Mouse (Mus musculus) embryonic facial prominence, embryonic 13.5 days (tissue): ENCODE results near the gene Pcbp1. TPM values are rescaled to one million over a fixed set of nuclear protein-coding genes. Genes with fewer than 3 reads are reported as not detected.

ENCODE experiments used
- ATAC-seq: fragments of 200-750 bp; cut with Nextera tagmentation; 2 replicates; pipeline ENCODE4 v1.8.0; 2017; ENCODE audit warnings: low read depth; ENCODE audit not compliant: insufficient number of reproducible peaks, insufficient read depth, low FRiP score, low TSS enrichment
- H3K27ac ChIP-seq: fragments of 300-500 bp; sonication (generic); 2 replicates; pipeline ENCODE4 v1.5.1; 2015; ENCODE audit warnings: moderate library complexity, mild to moderate bottlenecking, inconsistent platforms
- H3K27me3 ChIP-seq: fragments of 300-500 bp; sonication (generic); 2 replicates; pipeline ENCODE4 v1.6.1; 2015; ENCODE audit warnings: mild to moderate bottlenecking, inconsistent platforms
- H3K36me3 ChIP-seq: fragments of 300-500 bp; sonication (generic); 2 replicates; pipeline ENCODE4 v1.6.1; 2015; ENCODE audit warnings: mild to moderate bottlenecking, inconsistent platforms
- H3K4me1 ChIP-seq: fragments of 300-500 bp; sonication (generic); 2 replicates; pipeline ENCODE4 v1.6.1; 2015; ENCODE audit warnings: inconsistent platforms
- H3K4me2 ChIP-seq: fragments of 300-500 bp; sonication (generic); 2 replicates; pipeline ENCODE4 v1.6.1; 2015; ENCODE audit warnings: moderate library complexity, mild to moderate bottlenecking, inconsistent platforms
- H3K4me3 ChIP-seq: fragments of 300-500 bp; sonication (generic); 2 replicates; pipeline ENCODE4 v1.5.1; 2015; ENCODE audit warnings: mild to moderate bottlenecking, inconsistent platforms
- H3K9ac ChIP-seq: fragments of 300-500 bp; sonication (generic); 2 replicates; pipeline ENCODE4 v1.6.1; 2015; ENCODE audit warnings: mild to moderate bottlenecking, inconsistent platforms
- H3K9me3 ChIP-seq: fragments of 300-500 bp; sonication (generic); 2 replicates; pipeline ENCODE4 v1.6.1; 2016; ENCODE audit warnings: inconsistent platforms
- WGBS: fragments of 180-500 bp; shearing (Covaris S2); methylation state at CpG from one replicate; pipeline ENCODE4 v1.1.7; 2015; ENCODE audit warnings: mixed read lengths; 5-methylcytosine and 5-hydroxymethylcytosine counted together
- polyA plus RNA-seq: library from polyadenylated mRNA; unstranded; fragments of >200 nt; fragmentation: Nextera tagmentation; extraction: Ambion mirVana; gene quantifications from 2 replicates; pipeline ENCODE4 v1.2.1, GENCODE M21; 2015

Pcbp1 gene
- polyA plus RNA-seq, 1 experiment from 2014 or later, result 270 TPM

- H3K4me1 ChIP-seq, result peaks cover 16% of the 10 kb centered on the region
- H3K27ac ChIP-seq, result peak overlapping the region; percentile 97
- no peaks in the 10 kb centered on the region for H3K9me3 ChIP-seq
- H3K36me3 ChIP-seq, result no peaks in the 10 kb centered on the region
- peak overlapping the region; percentile 67 for H3K9ac ChIP-seq
- WGBS, result 13% methylated on average over 24 of the region's 24 CpGs
- H3K4me3 ChIP-seq, result peak overlapping the region; percentile 17; the same call in 1 of the 2 replicates
- no peaks in the 10 kb centered on the region for H3K27me3 ChIP-seq
- peak overlapping the region; percentile 48 for H3K4me2 ChIP-seq
- peak; percentile 90 for ATAC-seq
These were observed 38.6 kb downstream of the Pcbp1 start for GRCm38 (mm10) chr6:86487358-86488148.

GRCm38 (mm10) chr6:86485943-86486640 lies 40.0 kb downstream of the Pcbp1 start:
- Histone ChIP-seq H3K9ac (no peak overlapping the region), H3K9me3 (no peaks in the 10 kb centered on the region), H3K4me1 (peaks cover 18% of the 10 kb centered on the region), H3K27ac (no peak overlapping the region; the same call in 1 of the 2 replicates), H3K36me3 (no peaks in the 10 kb centered on the region), H3K4me3 (no peak overlapping the region), H3K27me3 (no peaks in the 10 kb centered on the region), H3K4me2 (no peak overlapping the region)
- WGBS, result 84% methylated on average over 7 of the region's 7 CpGs
- no peak for ATAC-seq

- H3K4me1 ChIP-seq, result peaks cover 36% of the 10 kb centered on the region
- H3K4me3 ChIP-seq, result no peak overlapping the region
- H3K27me3 ChIP-seq, result no peaks in the 10 kb centered on the region
- H3K36me3 ChIP-seq, result no peaks in the 10 kb centered on the region
- no peaks in the 10 kb centered on the region for H3K9me3 ChIP-seq
- H3K27ac ChIP-seq, result no peak overlapping the region
- 92% methylated on average over 5 of the region's 5 CpGs for WGBS
- ATAC-seq, result no peak
- H3K9ac ChIP-seq, result no peak overlapping the region
- no peak overlapping the region for H3K4me2 ChIP-seq
These were observed 44.2 kb downstream of the Pcbp1 start for GRCm38 (mm10) chr6:86481871-86482270.

GRCm38 (mm10) chr6:86480189-86480831 lies 45.8 kb downstream of the Pcbp1 start:
- peak overlapping the region; percentile 41 for H3K4me2 ChIP-seq
- H3K9me3 ChIP-seq, result no peaks in the 10 kb centered on the region
- H3K27me3 ChIP-seq, result no peaks in the 10 kb centered on the region
- peaks cover 35% of the 10 kb centered on the region for H3K4me1 ChIP-seq
- H3K4me3 ChIP-seq, result peak overlapping the region; percentile 6; the same call in 1 of the 2 replicates
- 30% methylated on average over 9 of the region's 9 CpGs for WGBS
- peak overlapping the region; percentile 90 for H3K27ac ChIP-seq
- H3K9ac ChIP-seq, result peak overlapping the region; percentile 61
- no peak for ATAC-seq
- no peaks in the 10 kb centered on the region for H3K36me3 ChIP-seq

- Histone ChIP-seq H3K9ac (no peak overlapping the region), H3K9me3 (no peaks in the 10 kb centered on the region), H3K4me2 (0 out of 2 replicates have a peak overlapping the region, but pooled peaks have one; percentile 41), H3K36me3 (no peaks in the 10 kb centered on the region), H3K27ac (peak overlapping the region; percentile 90), H3K4me1 (peaks cover 35% of the 10 kb centered on the region), H3K4me3 (no peak overlapping the region), H3K27me3 (no peaks in the 10 kb centered on the region)
- ATAC-seq, result no peak
These were observed 46.3 kb downstream of the Pcbp1 start for GRCm38 (mm10) chr6:86479816-86480188.

GRCm38 (mm10) chr6:86479311-86479710 lies 46.8 kb downstream of the Pcbp1 start:
- no peaks in the 10 kb centered on the region for H3K27me3 ChIP-seq
- H3K9me3 ChIP-seq, result no peaks in the 10 kb centered on the region
- no peak overlapping the region for H3K4me3 ChIP-seq
- H3K4me1 ChIP-seq, result peaks cover 35% of the 10 kb centered on the region
- H3K4me2 ChIP-seq, result no peak overlapping the region
- no peak overlapping the region for H3K9ac ChIP-seq
- no peak for ATAC-seq
- WGBS, result 67% methylated on average over 3 of the region's 3 CpGs
- H3K27ac ChIP-seq, result peak overlapping the region; percentile 90
- H3K36me3 ChIP-seq, result no peaks in the 10 kb centered on the region

GRCm38 (mm10) chr6:86476931-86477330 lies 49.2 kb downstream of the Pcbp1 start:
- Histone ChIP-seq H3K9ac (no peak overlapping the region), H3K27me3 (no peaks in the 10 kb centered on the region), H3K27ac (no peak overlapping the region), H3K4me3 (no peak overlapping the region), H3K9me3 (no peaks in the 10 kb centered on the region), H3K4me2 (no peak overlapping the region), H3K36me3 (no peaks in the 10 kb centered on the region), H3K4me1 (peaks cover 45% of the 10 kb centered on the region)
- WGBS, result 79% methylated on average over 5 of the region's 5 CpGs
- ATAC-seq, result no peak

GRCm38 (mm10) chr6:86475462-86476167 lies 50.5 kb downstream of the Pcbp1 start:
- H3K27ac ChIP-seq, result no peak overlapping the region
- H3K9me3 ChIP-seq, result no peaks in the 10 kb centered on the region
- no peaks in the 10 kb centered on the region for H3K27me3 ChIP-seq
- 58% methylated on average over 9 of the region's 9 CpGs for WGBS
- H3K36me3 ChIP-seq, result no peaks in the 10 kb centered on the region
- H3K4me1 ChIP-seq, result peaks cover 44% of the 10 kb centered on the region
- ATAC-seq, result no peak
- no peak overlapping the region for H3K9ac ChIP-seq
- H3K4me2 ChIP-seq, result no peak overlapping the region
- no peak overlapping the region for H3K4me3 ChIP-seq

- Histone ChIP-seq H3K9me3 (no peaks in the 10 kb centered on the region), H3K9ac (no peak overlapping the region), H3K4me1 (peaks cover 35% of the 10 kb centered on the region), H3K4me3 (no peak overlapping the region), H3K27ac (no peak overlapping the region), H3K4me2 (no peak overlapping the region), H3K36me3 (peaks cover 7% of the 10 kb centered on the region; the same call in 1 of the 2 replicates), H3K27me3 (no peaks in the 10 kb centered on the region)
- ATAC-seq, result no peak
These were observed 51.4 kb downstream of the Pcbp1 start for GRCm38 (mm10) chr6:86474646-86475181.
